Mouse (Mus musculus) intestine, postnatal 0 days (tissue): Measurements from ENCODE around the gene AU021092. TPM values are rescaled to one million over a fixed set of nuclear protein-coding genes. Genes with fewer than 3 reads are reported as not detected.

ENCODE experiments used
- ATAC-seq: fragments of 200-750 bp; cut with Nextera tagmentation; 2 replicates; pipeline ENCODE4 v1.8.0; 2017; ENCODE audit warnings: mild to moderate bottlenecking, moderate TSS enrichment, moderate library complexity
- H3K27ac ChIP-seq: fragments of 300-500 bp; sonication (generic); 2 replicates; pipeline ENCODE4 v1.5.1; 2014; ENCODE audit warnings: mild to moderate bottlenecking, low read depth, low read length, moderate library complexity
- H3K27me3 ChIP-seq: fragments of 300-500 bp; sonication (generic); replicated peaks from 2 replicates; pipeline ENCODE4 v1.6.1; 2014; ENCODE audit warnings: low read length, mixed read lengths; ENCODE audit not compliant: control insufficient read depth, insufficient read depth
- H3K36me3 ChIP-seq: fragments of 300-500 bp; sonication (generic); 2 replicates; pipeline ENCODE4 v1.6.1; 2014; ENCODE audit warnings: mild to moderate bottlenecking, moderate library complexity; ENCODE audit not compliant: control insufficient read depth, insufficient read depth
- H3K4me1 ChIP-seq: fragments of 300-500 bp; sonication (generic); replicated peaks from 2 replicates; pipeline ENCODE4 v1.6.1; 2014; ENCODE audit warnings: antibody characterized with exemption, low read length, mixed read lengths; ENCODE audit not compliant: control insufficient read depth, insufficient read depth
- H3K4me2 ChIP-seq: fragments of 300-500 bp; sonication (generic); replicated peaks from 2 replicates; pipeline ENCODE4 v1.6.1; 2014; ENCODE audit warnings: low read depth, mild to moderate bottlenecking, moderate library complexity
- H3K4me3 ChIP-seq: fragments of 300-500 bp; sonication (generic); 2 replicates; pipeline ENCODE4 v1.5.1; 2014; ENCODE audit warnings: low read depth, low read length
- H3K9ac ChIP-seq: fragments of 300-500 bp; sonication (generic); 2 replicates; pipeline ENCODE4 v1.6.1; 2014; ENCODE audit warnings: mild to moderate bottlenecking, low read depth, low read length
- H3K9me3 ChIP-seq: fragments of 300-500 bp; sonication (generic); 2 replicates; pipeline ENCODE4 v1.6.1; 2016; ENCODE audit warnings: mixed run types; ENCODE audit not compliant: control insufficient read depth
- CTCF ChIP-seq: sonication (generic); IDR thresholded peaks from 2 replicates; pipeline ENCODE4 v1.5.1; 2016; ENCODE audit warnings: low read depth, mild to moderate bottlenecking, control low read depth, antibody characterized with exemption, moderate library complexity
- WGBS: fragments of 180-500 bp; shearing (Covaris S2); extraction: QIAGEN DNeasy Blood & Tissue Kit; methylation state at CpG from one replicate; pipeline ENCODE4 v1.1.7; 2014; 5-methylcytosine and 5-hydroxymethylcytosine counted together
- polyA plus RNA-seq: library from polyadenylated mRNA; unstranded; fragments of >200 nt; fragmentation: Nextera tagmentation; extraction: Ambion mirVana; gene quantifications from 2 replicates; pipeline ENCODE4 v1.2.1, GENCODE M21; 2015

Gene AU021092
- polyA plus RNA-seq, 1 experiment from 2014 or later: 3.9 TPM

DNA sequence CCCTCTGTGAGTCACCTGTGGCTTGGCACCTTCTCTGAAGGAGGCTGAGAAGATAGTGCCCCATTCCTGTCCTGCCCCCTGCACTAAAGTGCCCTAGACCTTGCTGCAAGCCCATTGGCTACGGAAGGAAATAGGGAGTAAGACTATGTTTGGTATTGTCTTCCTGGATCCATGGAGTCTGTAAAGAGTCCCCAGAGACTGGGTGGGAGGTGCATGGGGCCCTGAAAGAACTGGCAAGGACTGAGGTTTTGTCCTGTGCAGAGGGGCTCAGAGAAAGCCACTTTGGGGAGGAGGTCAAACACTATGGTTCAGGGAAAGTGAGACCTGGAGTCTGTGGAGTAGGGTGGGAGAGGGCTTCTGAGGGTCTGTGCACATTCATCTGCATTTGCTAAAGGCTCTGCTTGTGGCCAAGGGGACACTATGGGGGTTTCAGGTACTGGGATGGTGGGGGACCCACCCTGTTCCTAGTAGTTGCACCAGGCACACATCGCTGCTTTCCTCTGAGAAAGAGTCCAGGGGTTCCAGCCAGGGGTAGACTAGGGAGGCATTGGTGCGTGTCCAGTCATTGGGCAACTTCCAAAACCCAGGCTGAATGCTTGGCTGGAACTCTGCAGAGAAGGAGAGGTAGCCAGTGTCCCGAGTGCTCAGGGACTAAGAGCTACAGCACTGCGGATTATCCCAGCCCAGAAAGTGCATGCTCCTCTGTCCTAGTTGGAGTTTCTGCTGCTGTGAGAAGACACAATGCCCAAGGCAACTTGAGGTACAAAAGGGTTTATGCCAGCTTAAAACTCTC is 4.6 kb downstream of the AU021092 start:
- Histone ChIP-seq H3K9me3 (no peaks in the 10 kb centered on the region), H3K36me3 (no peaks in the 10 kb centered on the region), H3K4me3 (no peak overlapping the region), H3K9ac (no peak overlapping the region), H3K4me1 (no peaks in the 10 kb centered on the region), H3K27me3 (no peaks in the 10 kb centered on the region), H3K27ac (no peak overlapping the region), H3K4me2 (no peak overlapping the region)
- 76% methylated on average over 5 of the region's 5 CpGs for WGBS
- no peak for TF ChIP-seq CTCF
- no peak for ATAC-seq

DNA sequence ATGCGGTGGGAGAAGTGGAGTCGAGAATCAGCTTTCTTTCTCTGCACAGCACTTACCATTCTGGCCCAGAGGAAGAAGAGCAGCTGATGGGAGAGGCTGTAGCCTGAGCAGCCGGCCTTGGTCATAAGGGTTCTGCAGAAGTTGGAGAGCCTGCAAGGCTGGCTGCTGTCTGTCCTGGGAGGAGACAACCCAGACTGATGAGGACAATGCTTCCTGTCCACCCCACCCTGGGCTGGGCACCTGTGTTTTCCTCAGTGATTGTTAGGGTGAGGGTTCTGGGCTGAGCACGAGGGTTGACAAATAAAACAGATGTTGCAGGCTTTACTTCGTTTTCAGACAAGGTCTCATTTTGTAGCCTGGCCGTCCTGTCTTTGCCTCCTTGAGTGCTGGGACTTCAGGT is 5.4 kb downstream of the AU021092 start:
- Histone ChIP-seq H3K4me1 (no peaks in the 10 kb centered on the region), H3K27ac (no peak overlapping the region), H3K4me3 (no peak overlapping the region), H3K9me3 (no peaks in the 10 kb centered on the region), H3K36me3 (no peaks in the 10 kb centered on the region), H3K4me2 (no peak overlapping the region), H3K27me3 (no peaks in the 10 kb centered on the region), H3K9ac (no peak overlapping the region)
- WGBS: 36% methylated on average over 6 of the region's 6 CpGs
- TF ChIP-seq CTCF: no peak
- no peak for ATAC-seq

DNA sequence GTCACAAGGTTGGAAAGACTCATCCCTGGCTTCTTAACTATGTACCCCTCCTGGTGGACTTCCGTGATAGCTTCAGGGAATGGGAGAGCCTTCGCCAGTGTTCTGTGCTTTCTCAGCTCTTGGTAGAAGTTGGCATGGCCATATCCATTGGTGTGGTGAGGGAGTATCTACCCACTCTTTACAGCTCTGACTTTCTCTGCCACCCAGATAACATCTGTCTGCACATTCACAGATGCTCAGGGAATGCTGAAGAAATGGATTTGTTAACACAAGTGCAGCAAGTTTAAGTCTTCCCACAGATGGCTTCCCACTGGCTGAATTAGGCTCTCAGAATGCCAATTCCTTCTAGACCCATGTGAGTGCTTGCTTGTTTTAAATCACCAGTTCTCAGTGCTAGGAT is 8.0 kb downstream of the AU021092 start:
- Histone ChIP-seq H3K9ac (no peak overlapping the region), H3K4me3 (no peak overlapping the region), H3K4me2 (no peak overlapping the region), H3K36me3 (no peaks in the 10 kb centered on the region), H3K9me3 (no peaks in the 10 kb centered on the region), H3K27ac (no peak overlapping the region), H3K4me1 (no peaks in the 10 kb centered on the region), H3K27me3 (no peaks in the 10 kb centered on the region)
- 90% methylated on average over 2 of the region's 2 CpGs for WGBS
- TF ChIP-seq CTCF: no peak
- ATAC-seq: no peak

GRCm38 (mm10) chr16:5212150-5212549 is 9.9 kb downstream of the AU021092 start:
- ATAC-seq: no peak
- Histone ChIP-seq H3K4me1 (no peaks in the 10 kb centered on the region), H3K9me3 (no peaks in the 10 kb centered on the region), H3K27ac (no peak overlapping the region), H3K4me2 (no peak overlapping the region), H3K27me3 (no peaks in the 10 kb centered on the region), H3K4me3 (no peak overlapping the region), H3K9ac (no peak overlapping the region), H3K36me3 (no peaks in the 10 kb centered on the region)
- WGBS: 80% methylated on average over 3 of the region's 3 CpGs
- no peak for TF ChIP-seq CTCF

GRCm38 (mm10) chr16:5210365-5210764 is 11.7 kb downstream of the AU021092 start:
- no peak for ATAC-seq

DNA sequence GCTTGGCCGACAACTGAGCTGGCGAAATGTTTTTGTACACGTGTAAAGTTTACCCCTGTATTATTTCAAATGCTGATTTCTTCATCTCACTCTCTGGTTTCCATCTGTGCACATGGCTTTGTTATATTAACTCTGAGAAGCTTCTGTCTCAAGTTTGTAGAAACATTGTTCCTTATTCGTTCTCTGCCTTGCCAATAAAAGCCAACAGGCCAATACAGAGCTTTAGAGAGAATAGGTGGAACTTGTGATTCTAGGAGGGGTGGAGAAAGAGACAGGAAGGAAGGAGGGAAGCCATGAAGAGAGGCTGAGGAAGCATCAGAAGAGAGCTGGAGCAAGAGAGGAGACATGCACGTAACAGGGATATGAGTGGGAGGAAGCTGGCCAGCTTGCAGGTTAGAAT is 16.0 kb downstream of the AU021092 start:
- Histone ChIP-seq H3K4me1 (peaks cover 3% of the 10 kb centered on the region), H3K36me3 (peaks cover 3% of the 10 kb centered on the region; the same call in 1 of the 2 replicates), H3K9ac (no peak overlapping the region), H3K27ac (no peak overlapping the region), H3K4me2 (no peak overlapping the region), H3K27me3 (no peaks in the 10 kb centered on the region), H3K4me3 (no peak overlapping the region), H3K9me3 (no peaks in the 10 kb centered on the region)
- no peak for TF ChIP-seq CTCF
- no peak for ATAC-seq
- 69% methylated on average over 5 of the region's 5 CpGs for WGBS

More at GRCm38 (mm10) chr16:5210365-5210764, 11.7 kb downstream of the AU021092 start:
- Histone ChIP-seq H3K4me3 (no peak overlapping the region), H3K9ac (no peak overlapping the region), H3K36me3 (no peaks in the 10 kb centered on the region), H3K27me3 (no peaks in the 10 kb centered on the region), H3K27ac (no peak overlapping the region), H3K4me1 (no peaks in the 10 kb centered on the region), H3K4me2 (no peak overlapping the region), H3K9me3 (no peaks in the 10 kb centered on the region)
- no peak for TF ChIP-seq CTCF
- 74% methylated on average over 2 of the region's 2 CpGs for WGBS
